Mouse (Mus musculus): Measurements from ENCODE around the gene Ptprm.

The Ptprm gene

DNA sequence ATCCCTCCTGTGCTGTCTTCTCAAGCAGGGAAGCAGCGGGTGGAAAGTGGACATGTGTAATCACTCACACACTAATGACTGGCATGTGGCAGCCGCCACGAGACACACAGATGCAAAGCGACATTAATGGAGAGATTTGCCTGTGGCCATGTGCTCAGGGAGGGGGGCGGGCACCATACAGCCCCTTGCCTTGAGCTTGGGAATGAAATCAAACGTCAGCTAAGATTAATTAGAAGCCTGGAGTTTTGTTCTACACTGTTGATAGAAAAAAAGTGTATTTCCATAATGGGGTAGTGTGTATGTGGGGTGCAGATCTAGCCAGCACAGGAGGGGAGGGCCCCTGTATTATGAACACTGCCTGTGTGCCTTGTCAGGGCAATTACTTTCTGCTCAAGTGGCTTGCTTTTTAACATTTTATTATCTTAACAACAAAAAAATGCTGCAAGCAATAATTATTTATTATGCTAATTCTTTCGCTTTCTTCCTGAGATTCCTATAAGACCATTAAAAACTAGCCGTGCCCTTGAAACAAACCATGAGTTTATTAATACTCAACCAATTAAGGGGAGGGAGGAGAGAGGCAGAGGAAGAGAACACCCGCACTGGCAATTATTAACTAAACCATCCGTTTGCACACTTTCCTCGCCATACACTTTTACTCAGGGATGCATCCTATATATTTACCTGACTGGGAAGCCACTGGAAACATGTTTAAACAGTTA lies 30.3 kb downstream of the Ptprm start:
- Histone ChIP-seq H3K27me3 (ENCODE audit: control insufficient read depth, insufficient read depth, low read length, poor library complexity, severe bottlenecking) (no peaks in the 10 kb centered on the region), H3K36me3 (ENCODE audit: control insufficient read depth, insufficient read depth, low read length, poor library complexity, severe bottlenecking) (no peaks in the 10 kb centered on the region)
- DNase-seq (ENCODE audit: low read depth, low spot score), result no peak

DNA sequence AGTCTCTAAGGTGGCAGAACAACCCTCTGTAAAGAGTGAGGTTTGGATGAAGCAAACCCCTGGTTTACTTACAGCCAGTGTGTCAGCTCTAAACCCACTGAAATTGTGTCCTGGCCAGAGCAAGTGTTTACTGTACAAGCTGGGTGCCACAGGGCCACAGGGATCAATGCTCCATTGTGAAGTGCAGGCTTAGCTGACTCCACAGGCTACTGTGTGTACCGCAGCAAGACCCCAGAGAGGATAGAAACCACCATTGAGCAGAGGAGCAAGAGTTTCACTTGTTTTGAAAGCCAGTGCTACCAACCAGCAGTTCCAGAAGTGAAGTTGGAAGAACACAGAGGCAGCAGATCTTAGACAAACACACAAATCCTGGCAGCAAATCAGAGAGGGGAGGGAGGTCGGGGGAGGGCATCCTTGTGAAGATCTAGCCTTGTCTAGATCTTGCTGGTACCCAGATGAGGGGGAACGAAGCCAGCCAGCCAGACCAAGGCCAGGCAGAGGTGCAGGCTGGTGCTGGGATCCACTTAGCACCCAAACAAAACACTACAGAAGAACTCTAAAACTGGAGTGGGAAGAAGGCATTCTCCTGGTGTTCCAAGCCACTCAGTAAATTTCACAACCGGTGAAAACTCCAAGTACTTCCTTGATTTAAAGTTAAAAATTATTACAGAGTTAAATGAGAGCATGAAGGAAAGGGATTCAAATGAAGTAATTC lies 39.6 kb downstream of the Ptprm start:
- Histone ChIP-seq H3K36me3 (ENCODE audit: control insufficient read depth, insufficient read depth, low read length, poor library complexity, severe bottlenecking) (no peaks in the 10 kb centered on the region), H3K27me3 (ENCODE audit: control insufficient read depth, insufficient read depth, low read length, poor library complexity, severe bottlenecking) (no peaks in the 10 kb centered on the region)
- DNase-seq (ENCODE audit: low read depth, low spot score), result no peak

DNA sequence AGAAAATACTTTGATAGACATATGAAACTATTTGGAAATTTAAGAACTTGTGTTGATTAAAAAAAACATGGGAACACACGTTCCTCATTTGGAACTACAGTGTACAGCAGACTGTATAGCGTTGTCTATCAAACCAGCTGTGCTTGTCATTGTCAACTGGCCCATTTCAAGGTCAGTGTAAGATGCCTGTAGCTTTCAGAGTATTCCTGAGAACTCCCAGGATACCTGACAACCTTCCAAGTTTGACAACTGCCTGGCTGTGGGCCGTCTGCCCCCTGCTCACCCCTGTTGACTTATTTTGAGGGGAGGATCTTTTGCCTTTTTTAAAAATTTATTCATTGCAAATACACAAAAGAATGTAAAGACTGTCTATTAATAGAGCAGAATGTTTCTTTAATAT lies 45.8 kb downstream of the Ptprm start:
- DNase-seq (ENCODE audit: low read depth, low spot score), result no peak
- Histone ChIP-seq H3K27me3 (ENCODE audit: control insufficient read depth, insufficient read depth, low read length, poor library complexity, severe bottlenecking) (no peaks in the 10 kb centered on the region), H3K36me3 (ENCODE audit: control insufficient read depth, insufficient read depth, low read length, poor library complexity, severe bottlenecking) (no peaks in the 10 kb centered on the region)

DNA sequence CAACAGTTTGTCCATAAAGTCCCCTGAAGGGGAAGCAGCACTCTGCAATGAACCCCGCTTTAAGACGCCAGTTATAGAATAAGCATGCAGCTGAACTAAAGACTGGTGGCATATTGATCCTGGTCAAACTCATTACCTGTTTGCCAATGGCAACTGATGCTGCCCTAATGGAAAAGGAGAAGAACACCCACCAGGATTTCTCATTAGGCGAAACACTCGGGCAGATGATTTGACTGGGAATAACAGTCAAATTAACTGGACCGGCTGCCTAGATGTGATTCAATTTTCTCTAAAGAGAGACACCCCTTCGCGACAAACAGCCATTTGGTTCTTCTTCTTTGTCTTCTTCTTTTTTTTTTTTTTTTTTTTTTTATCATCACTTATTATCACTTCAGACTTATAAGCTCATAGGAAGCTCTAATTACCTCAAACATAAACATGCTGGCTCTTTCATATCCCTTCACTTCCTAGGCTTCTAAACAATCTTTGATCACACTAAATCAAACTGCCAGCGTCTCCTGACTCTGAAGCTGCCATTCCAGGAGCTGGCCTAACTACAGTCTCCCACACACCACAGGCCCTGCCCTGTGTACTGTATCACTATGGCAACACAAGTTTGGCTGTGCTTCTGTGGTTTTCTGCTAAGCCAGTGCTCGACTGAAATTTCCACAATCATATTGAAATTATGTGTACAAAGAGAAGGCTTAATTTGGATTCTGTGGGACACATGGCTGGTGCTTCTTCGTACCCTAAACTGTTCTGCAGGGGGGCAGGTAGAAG lies 48.0 kb downstream of the Ptprm start:
- no peak for DNase-seq (ENCODE audit: low read depth, low spot score)
- no peaks in the 10 kb centered on the region for H3K27me3 ChIP-seq (ENCODE audit: control insufficient read depth, insufficient read depth, low read length, poor library complexity, severe bottlenecking)

DNA sequence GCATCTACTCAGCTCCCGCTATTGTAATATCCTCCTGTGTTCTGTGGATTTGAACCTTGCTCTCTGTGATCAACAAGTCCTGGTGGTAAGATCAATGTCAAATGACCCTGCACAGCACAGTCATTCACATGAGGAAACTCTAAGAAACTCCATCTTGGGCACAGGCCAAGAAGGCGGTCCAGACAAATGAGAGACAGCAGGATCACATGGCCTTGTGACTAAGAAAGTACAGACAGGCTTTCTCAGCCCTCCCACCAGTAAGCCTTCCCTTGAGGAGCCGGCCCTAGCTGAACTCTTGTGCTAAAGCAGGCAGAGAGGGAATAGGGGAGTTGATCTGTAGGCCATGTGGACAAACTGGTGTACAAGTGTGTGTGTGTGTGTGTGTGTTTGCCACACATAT lies 49.4 kb downstream of the Ptprm start:
- DNase-seq (ENCODE audit: low read depth, low spot score), result no peak
- H3K27me3 ChIP-seq (ENCODE audit: control insufficient read depth, insufficient read depth, low read length, poor library complexity, severe bottlenecking), result no peaks in the 10 kb centered on the region
- H3K36me3 ChIP-seq (ENCODE audit: control insufficient read depth, insufficient read depth, low read length, poor library complexity, severe bottlenecking), result no peaks in the 10 kb centered on the region

More for the DNA sequence above, 48.0 kb downstream of the Ptprm start:
- H3K36me3 ChIP-seq (ENCODE audit: control insufficient read depth, insufficient read depth, low read length, poor library complexity, severe bottlenecking), result no peaks in the 10 kb centered on the region

DNA sequence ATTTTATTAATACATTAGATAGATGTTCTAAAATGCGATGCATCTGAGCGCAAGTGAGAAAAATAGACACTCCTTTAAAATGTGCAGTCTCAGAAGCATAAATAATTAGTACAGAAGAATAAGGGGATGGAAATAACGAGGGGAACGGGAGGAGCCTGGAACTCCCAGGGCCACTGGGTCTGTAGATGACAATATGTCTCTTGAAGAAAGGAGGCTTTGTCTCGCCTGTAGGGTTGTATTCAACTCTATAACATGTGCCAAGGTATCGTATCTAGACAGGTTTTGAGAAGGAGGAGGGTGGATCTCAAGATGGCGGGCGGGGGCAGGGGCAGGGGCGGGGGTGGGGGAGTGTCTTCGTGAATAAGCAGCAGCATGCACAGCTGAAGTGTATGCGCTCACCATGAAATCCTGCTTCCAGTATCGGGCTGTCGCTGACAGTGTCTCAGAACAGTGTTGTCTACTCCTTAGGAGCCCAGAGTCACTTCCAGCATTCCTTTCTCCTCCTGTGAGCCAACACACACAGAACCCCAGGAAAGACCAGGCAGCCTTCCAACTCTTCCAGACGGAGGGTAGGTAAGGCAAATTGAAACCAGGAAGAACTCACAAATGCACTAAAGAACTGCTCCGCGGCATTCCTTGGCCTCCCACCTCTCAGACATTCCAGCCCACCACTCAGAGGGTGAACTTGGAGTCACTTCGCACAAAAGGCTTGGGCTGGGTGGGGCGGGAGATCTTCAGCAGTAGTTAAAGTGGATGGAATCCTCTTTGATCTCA lies 50.7 kb downstream of the Ptprm start:
- no peaks in the 10 kb centered on the region for H3K36me3 ChIP-seq (ENCODE audit: control insufficient read depth, insufficient read depth, low read length, poor library complexity, severe bottlenecking)
- no peaks in the 10 kb centered on the region for H3K27me3 ChIP-seq (ENCODE audit: control insufficient read depth, insufficient read depth, low read length, poor library complexity, severe bottlenecking)
- no peak for DNase-seq (ENCODE audit: low read depth, low spot score)

DNA sequence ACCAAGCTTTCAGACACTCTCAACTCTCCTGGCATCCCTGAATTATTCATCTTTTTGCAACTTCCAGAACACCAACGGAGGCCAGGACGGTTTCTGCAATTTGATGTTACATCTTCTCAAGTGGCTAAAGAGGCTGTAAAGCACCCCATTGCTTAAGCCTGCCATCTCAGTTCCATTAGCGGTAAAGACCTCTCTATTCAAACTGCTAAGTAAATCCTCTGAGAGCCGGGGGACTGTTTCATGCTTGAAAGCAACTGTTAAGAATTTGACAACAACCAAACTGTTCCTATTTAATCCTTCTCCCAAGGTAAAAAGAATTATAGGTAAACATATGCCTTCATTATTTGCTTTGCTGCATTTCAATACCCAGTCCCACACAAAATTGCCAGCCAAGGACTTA lies 51.7 kb downstream of the Ptprm start:
- DNase-seq (ENCODE audit: low read depth, low spot score), result no peak
- no peaks in the 10 kb centered on the region for H3K27me3 ChIP-seq (ENCODE audit: control insufficient read depth, insufficient read depth, low read length, poor library complexity, severe bottlenecking)

DNA sequence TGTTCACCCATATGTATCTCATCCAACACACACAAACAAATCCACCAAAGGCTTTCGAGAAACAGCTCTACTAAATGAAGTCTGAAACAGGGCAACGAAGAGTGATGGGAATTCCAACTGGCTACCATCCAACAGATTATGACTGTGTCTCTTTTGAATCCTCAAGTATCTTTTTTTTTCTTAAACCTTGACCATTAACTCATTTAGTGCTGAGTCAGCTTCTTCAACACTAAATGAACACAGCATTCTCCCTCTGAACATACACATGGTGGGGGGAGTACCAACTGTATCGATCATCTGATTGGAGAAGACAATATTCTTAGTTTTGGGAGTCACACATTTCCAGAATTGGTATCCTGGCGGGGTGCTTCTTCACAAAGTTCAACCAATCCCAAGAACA lies 52.2 kb downstream of the Ptprm start:
- no peaks in the 10 kb centered on the region for H3K36me3 ChIP-seq (ENCODE audit: control insufficient read depth, insufficient read depth, low read length, poor library complexity, severe bottlenecking)
- no peaks in the 10 kb centered on the region for H3K27me3 ChIP-seq (ENCODE audit: control insufficient read depth, insufficient read depth, low read length, poor library complexity, severe bottlenecking)
- DNase-seq (ENCODE audit: low read depth, low spot score), result no peak

More for the DNA sequence above, 51.7 kb downstream of the Ptprm start:
- no peaks in the 10 kb centered on the region for H3K36me3 ChIP-seq (ENCODE audit: control insufficient read depth, insufficient read depth, low read length, poor library complexity, severe bottlenecking)

DNA sequence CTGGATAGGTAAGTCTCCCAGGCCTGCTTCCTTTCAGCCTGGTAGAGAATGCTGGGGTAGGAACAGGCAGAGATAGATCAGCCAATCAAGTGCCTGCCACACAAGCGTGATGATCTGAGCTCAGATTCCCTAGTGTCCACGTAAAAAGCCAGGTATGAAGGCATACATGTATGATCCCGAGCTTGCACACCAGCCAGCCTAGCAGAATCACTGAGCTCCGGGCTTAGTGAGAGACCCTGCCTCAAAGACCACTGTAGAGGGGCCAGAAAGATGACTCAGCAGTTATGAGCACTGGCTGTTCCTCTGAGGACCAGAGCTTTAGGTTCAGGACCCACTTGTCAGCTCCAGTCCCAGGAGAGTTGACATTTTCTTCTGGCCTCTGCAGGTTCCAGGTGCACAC lies 52.9 kb downstream of the Ptprm start:
- DNase-seq (ENCODE audit: low read depth, low spot score), result no peak
- H3K36me3 ChIP-seq (ENCODE audit: control insufficient read depth, insufficient read depth, low read length, poor library complexity, severe bottlenecking), result no peaks in the 10 kb centered on the region
- H3K27me3 ChIP-seq (ENCODE audit: control insufficient read depth, insufficient read depth, low read length, poor library complexity, severe bottlenecking), result no peaks in the 10 kb centered on the region

DNA sequence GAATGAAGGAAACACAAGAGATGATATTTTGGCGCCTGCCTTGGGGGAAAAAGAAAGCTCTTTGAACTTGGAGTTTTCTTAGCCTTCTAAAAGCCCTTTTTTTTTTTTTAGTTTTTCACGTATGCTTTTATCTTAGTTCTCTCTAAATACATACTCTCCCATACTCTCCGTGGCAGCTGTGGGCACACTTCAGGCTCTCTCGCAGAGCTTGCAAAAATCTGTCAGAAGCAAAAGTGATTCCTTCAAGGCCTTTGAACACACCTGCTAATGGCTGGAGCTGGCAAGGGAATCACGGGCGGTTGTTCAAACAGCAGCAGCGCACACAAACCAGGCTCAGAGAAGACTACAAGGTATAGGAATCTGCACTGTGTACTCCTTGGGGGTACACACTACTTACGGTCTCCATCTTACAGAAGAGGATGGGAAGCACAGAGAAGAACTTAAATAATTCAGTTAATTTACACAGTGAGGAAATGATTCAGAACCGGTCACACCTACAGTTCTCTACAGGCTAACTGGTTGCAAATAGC lies 55.9 kb downstream of the Ptprm start:
- Histone ChIP-seq H3K27me3 (ENCODE audit: control insufficient read depth, insufficient read depth, low read length, poor library complexity, severe bottlenecking) (no peaks in the 10 kb centered on the region), H3K36me3 (ENCODE audit: control insufficient read depth, insufficient read depth, low read length, poor library complexity, severe bottlenecking) (no peaks in the 10 kb centered on the region)
- DNase-seq (ENCODE audit: low read depth, low spot score), result no peak

DNA sequence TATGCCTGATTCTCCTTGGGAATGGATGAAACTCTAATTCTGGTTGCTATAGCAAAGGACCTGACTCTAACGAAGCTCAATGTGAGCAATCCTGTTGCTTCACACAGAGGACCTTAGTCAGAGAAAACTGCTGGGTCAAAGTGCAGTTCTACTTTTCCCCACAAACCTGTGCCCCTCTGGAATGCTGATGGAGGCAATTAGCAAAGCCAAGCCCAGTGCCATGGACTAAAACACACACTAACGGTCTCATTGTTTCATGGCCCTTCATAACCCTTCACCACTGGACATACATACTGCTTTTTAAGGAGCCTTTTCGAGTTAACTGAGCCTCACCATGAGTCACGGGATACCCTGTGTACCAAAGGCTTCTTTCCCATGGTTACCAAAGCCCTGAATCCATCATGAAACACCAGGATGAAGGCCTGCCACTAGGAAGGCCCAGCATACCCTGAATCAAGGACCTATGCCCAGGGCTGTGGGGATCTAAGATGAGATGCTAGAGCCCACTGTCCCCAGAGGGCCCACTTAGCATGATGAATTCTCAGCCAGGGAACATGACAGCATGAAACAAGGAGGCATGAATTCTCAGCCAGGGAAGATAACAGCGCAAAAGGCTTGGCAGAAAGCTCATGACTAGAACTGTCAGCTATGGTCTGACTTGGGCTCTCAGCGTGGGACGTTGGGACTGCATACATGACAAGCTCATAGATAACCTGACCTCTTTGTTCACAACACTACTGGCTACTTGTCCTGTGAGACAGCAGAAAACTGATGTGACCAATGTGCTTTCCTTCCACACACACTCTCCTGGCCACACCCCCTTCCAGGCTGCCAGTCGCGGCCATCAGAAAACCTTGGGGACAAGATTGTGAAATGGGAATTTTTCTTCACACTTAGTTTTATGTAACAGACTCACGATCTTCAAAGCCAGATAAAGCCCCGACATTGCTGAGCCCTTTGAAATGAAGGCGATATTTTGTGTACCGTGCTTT lies 57.4 kb downstream of the Ptprm start:
- Histone ChIP-seq H3K36me3 (ENCODE audit: control insufficient read depth, insufficient read depth, low read length, poor library complexity, severe bottlenecking) (no peaks in the 10 kb centered on the region), H3K27me3 (ENCODE audit: control insufficient read depth, insufficient read depth, low read length, poor library complexity, severe bottlenecking) (no peaks in the 10 kb centered on the region)
- no peak for DNase-seq (ENCODE audit: low read depth, low spot score)

DNA sequence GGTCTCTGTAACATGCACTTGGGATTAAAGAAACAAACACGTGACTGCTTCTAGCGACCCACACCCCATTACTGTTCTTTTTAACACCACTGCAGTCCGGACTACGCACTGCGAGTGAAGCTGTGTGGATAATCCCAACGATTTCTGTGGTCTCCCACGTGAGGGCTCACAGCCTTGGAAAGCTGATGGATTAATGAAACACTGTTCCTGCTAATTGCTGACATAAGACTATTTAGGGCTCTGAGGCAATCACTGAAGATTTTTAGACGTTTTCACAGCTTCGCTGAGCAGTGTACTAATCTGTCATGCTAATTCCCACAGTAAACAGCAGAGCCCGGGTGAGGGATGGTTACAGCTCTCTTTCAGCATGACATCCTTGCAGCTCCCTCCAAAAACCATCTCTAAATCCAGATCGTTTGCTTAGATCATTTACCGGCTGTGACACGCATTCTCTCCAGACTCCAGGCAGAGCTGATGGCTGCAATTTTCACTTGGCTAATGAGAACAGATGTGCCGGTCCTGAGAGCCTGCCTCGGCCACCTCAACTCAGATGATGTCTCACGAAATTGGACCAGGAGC lies 63.5 kb downstream of the Ptprm start:
- Histone ChIP-seq H3K27me3 (ENCODE audit: control insufficient read depth, insufficient read depth, low read length, poor library complexity, severe bottlenecking) (no peaks in the 10 kb centered on the region), H3K36me3 (ENCODE audit: control insufficient read depth, insufficient read depth, low read length, poor library complexity, severe bottlenecking) (no peaks in the 10 kb centered on the region)
- no peak for DNase-seq (ENCODE audit: low read depth, low spot score)

DNA sequence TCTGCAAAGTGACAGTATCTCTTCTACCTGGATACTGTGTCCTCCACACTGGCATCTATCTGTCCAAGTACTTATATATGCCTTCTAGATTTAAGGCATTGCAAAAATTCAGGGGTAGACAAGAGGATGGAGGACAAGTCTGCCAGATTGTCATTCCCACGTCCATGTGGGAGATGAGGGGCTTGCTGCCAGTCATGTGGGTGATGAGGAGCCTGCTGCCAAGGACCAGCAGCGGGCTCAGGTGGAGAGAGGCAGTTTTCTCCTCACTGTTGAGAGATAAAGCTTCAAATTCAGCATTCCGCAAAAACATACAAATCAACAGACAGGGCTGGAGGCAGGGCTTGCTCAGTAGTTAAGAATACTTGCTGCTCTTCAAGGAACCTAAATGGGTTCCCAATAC lies 66.8 kb downstream of the Ptprm start:
- Histone ChIP-seq H3K36me3 (ENCODE audit: control insufficient read depth, insufficient read depth, low read length, poor library complexity, severe bottlenecking) (no peaks in the 10 kb centered on the region), H3K27me3 (ENCODE audit: control insufficient read depth, insufficient read depth, low read length, poor library complexity, severe bottlenecking) (no peaks in the 10 kb centered on the region)
- DNase-seq (ENCODE audit: low read depth, low spot score), result no peak

Measured in splenic B cell, adult 2 months (primary cell).